Mouse (Mus musculus) bone marrow, adult 2 months (tissue): ENCODE data around the gene Magoh.

Source experiments
- CTCF ChIP-seq: fragments of 200-500 bp; IDR thresholded peaks from 2 replicates; pipeline ENCODE4 v1.5.1; 2011; ENCODE audit warnings: low read length, control low read depth; ENCODE audit not compliant: control insufficient read depth, insufficient read depth
- POLR2A ChIP-seq: fragments of 200-500 bp; IDR thresholded peaks from 2 replicates; pipeline ENCODE4 v1.6.1; 2011; ENCODE audit warnings: low read depth, mild to moderate bottlenecking, control low read depth, low read length, borderline replicate concordance; ENCODE audit not compliant: control insufficient read depth

DNA sequence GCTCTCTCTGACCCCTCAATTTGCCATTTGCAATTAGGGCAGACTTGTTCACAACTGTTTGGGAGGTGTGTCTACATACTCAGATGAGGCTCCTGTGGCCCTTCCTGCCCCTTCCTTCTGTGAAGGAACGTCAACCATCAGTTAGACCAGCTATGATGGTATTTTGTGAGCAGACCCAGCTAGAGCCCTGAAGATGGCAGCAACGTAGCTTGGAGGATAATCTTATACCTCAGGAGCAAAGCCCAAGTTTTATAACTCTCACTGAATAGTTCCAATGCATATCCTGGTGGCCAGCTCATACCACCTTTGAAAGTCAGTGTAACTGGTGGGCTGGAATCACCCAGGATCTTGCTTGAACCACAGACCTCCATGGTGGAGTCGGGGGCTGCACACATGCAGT lies 51.9 kb downstream of the Magoh start:
- TF ChIP-seq POLR2A (no peak), CTCF (no peak)
